Mouse (Mus musculus) forebrain, embryonic 13.5 days (tissue): ENCODE results near the gene E330034G19Rik. TPM values are rescaled to one million over a fixed set of nuclear protein-coding genes. Genes with fewer than 3 reads are reported as not detected.

ENCODE experiments used
- polyA plus RNA-seq: library from polyadenylated mRNA; unstranded; fragments of >200 nt; fragmentation: Nextera tagmentation; extraction: Ambion mirVana; gene quantifications from 2 replicates; pipeline ENCODE4 v1.2.1, GENCODE M21; 2015

The E330034G19Rik gene
- polyA plus RNA-seq, 1 experiment from 2014 or later = not detected

Other genes with a start within 250 kb of the E330034G19Rik start
- gene Dlg5, start 47.3 kb upstream of the E330034G19Rik start, polyA plus RNA-seq = 15.5 and 18.4 TPM in 2 replicates
- 22.1 and 23.2 TPM in 2 replicates for gene Polr3a, start 193.8 kb downstream of the E330034G19Rik start, polyA plus RNA-seq
- 701 and 859 TPM in 2 replicates for gene Rps24, start 193.9 kb downstream of the E330034G19Rik start, polyA plus RNA-seq